Mouse (Mus musculus): Measurements from ENCODE around the gene Gm5868. TPM values are rescaled to one million over a fixed set of nuclear protein-coding genes. Genes with fewer than 3 reads are reported as not detected.

Gene Gm5868
- total RNA-seq, 1 experiment from 2014 or later = 2.1 TPM

Other genes starting within 250 kb of the Gm5868 start
- gene Corin, start 83.1 kb downstream of the Gm5868 start, total RNA-seq (2021) = not detected in 2 replicates
- gene Nfxl1, start 27.9 kb downstream of the Gm5868 start, total RNA-seq (2021) = 15.1 and 21.6 TPM in 2 replicates
- gene Zar1, start 6.3 kb downstream of the Gm5868 start, total RNA-seq (2021) = not detected in 2 replicates
- not detected in 2 replicates for gene Cnga1, start 56.7 kb upstream of the Gm5868 start, total RNA-seq (2021)
- 0.21 and 4.8 TPM in 2 replicates for gene Nipal1, start 60.2 kb upstream of the Gm5868 start, total RNA-seq (2021)
- not detected in 2 replicates for gene Txk, start 165.2 kb upstream of the Gm5868 start, total RNA-seq (2021)